Mouse (Mus musculus): Measurements from ENCODE around the gene Musk.

GRCm38 (mm10) chr4:58330016-58330415, 44.3 kb downstream of the Musk start:
- TF ChIP-seq CTCF (IDR thresholded peaks at IDR 0.05; ENCODE audit: low read depth) (no peak), EP300 (IDR thresholded peaks at IDR 0.05; ENCODE audit: low read depth) (no peak)
